Mouse (Mus musculus): ENCODE results near the gene Myh3. TPM values are rescaled to one million over a fixed set of nuclear protein-coding genes. Genes with fewer than 3 reads are reported as not detected.

The Myh3 gene
- polyA plus RNA-seq, 1 experiment: not detected

DNA sequence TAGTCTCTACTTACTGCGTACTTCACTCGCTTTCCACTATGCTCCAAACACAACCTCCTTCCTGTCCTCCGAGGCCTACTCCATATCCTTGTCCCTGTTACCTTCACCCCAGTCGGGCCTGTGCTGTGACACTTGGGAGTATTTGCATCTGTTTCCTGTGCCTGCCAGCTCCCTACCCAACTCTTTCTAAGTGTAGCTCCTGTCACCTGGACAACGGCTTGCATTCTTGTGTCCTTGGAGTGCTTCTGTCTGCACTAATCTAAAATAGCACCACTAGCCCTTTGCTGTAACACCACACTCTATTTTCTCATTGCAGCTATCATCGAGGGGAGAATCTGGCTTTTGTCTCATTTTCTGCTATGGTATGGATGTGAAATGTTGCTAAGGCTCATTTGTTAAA is 37.6 kb upstream of the Myh3 start:
- H3K27ac ChIP-seq (ENCODE audit: insufficient read depth, low read length): no peak overlapping the region
- DNase-seq (ENCODE audit: low read depth in 1 of 2, low spot score in 2 of 2): no peak
- 95% methylated on average over 6 of the region's 6 CpGs for WGBS
- H3K4me3 ChIP-seq (ENCODE audit: extremely low read depth, insufficient read depth, insufficient read length): no peak overlapping the region
- H3K4me1 ChIP-seq (ENCODE audit: control insufficient read depth, insufficient read depth, insufficient read length): no peaks in the 10 kb centered on the region
- no peaks in the 10 kb centered on the region for H3K27me3 ChIP-seq (ENCODE audit: control insufficient read depth, insufficient read depth, low read length)
- TF ChIP-seq CTCF (IDR thresholded peaks at IDR 0.05; ENCODE audit: extremely low read depth, insufficient read depth, insufficient read length, insufficient replicate concordance) (no peak), POLR2A (IDR thresholded peaks at IDR 0.05; ENCODE audit: low read depth, low read length) (no peak)
- peaks cover 13% of the 10 kb centered on the region for H3K36me3 ChIP-seq (ENCODE audit: control insufficient read depth, insufficient read depth, low read length)

DNA sequence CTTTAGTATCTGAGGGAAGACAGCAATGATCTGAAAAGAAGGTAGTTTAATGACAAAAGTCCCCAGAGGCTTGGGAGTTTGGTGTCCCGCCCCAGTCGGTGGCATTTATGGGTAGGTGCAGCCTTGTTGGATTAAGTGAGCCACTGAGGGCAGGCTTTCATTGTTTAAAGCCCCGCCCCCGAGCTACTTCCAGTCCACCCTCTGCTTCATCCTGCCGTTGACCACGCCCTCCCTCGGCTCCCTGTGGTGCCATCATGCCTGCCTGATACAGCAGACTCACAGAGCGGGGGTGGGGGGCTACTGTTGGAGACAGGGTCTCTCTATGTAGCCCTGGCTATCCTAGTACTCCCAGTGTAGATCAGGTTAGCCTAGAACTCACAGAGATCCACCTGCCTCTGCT is 35.1 kb upstream of the Myh3 start:
- TF ChIP-seq CTCF (IDR thresholded peaks at IDR 0.05; ENCODE audit: extremely low read depth, insufficient read depth, insufficient read length, insufficient replicate concordance) (no peak), POLR2A (IDR thresholded peaks at IDR 0.05; ENCODE audit: low read depth, low read length) (no peak)
- no peaks in the 10 kb centered on the region for H3K27me3 ChIP-seq (ENCODE audit: control insufficient read depth, insufficient read depth, low read length)
- H3K27ac ChIP-seq (ENCODE audit: insufficient read depth, low read length): no peak overlapping the region
- DNase-seq (ENCODE audit: low read depth in 1 of 2, low spot score in 2 of 2): no peak
- H3K36me3 ChIP-seq (ENCODE audit: control insufficient read depth, insufficient read depth, low read length): peaks cover 13% of the 10 kb centered on the region
- no peak overlapping the region for H3K4me3 ChIP-seq (ENCODE audit: extremely low read depth, insufficient read depth, insufficient read length)
- H3K4me1 ChIP-seq (ENCODE audit: control insufficient read depth, insufficient read depth, insufficient read length): no peaks in the 10 kb centered on the region
- WGBS: 75% methylated on average over 8 of the region's 8 CpGs

DNA sequence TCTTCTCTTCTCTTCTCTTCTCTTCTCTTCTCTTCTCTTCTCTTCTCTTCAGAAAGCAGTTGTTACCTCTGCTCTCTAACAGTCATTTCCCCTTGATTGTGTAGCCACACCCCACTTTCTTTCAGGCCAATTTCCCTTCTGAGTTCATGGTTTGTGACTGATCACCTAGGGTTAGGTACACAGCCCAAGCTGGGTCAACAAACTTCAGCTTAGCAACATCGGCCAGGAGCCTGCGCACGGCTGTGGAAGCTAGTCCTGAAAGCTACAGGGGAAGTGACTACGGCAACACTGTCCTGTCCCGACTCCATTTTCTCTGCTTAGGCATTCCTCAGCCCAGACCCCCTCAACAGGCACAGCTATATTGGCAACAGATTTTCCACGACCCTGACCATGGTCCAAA is 33.1 kb upstream of the Myh3 start:
- Histone ChIP-seq H3K27ac (ENCODE audit: insufficient read depth, low read length) (no peak overlapping the region), H3K4me3 (ENCODE audit: extremely low read depth, insufficient read depth, insufficient read length) (no peak overlapping the region), H3K4me1 (ENCODE audit: control insufficient read depth, insufficient read depth, insufficient read length) (no peaks in the 10 kb centered on the region), H3K36me3 (ENCODE audit: control insufficient read depth, insufficient read depth, low read length) (peaks cover 8% of the 10 kb centered on the region), H3K27me3 (ENCODE audit: control insufficient read depth, insufficient read depth, low read length) (no peaks in the 10 kb centered on the region)
- no peak for DNase-seq (ENCODE audit: low read depth in 1 of 2, low spot score in 2 of 2)
- TF ChIP-seq CTCF (IDR thresholded peaks at IDR 0.05; ENCODE audit: extremely low read depth, insufficient read depth, insufficient read length, insufficient replicate concordance) (no peak), POLR2A (IDR thresholded peaks at IDR 0.05; ENCODE audit: low read depth, low read length) (no peak)
- 93% methylated on average over 6 of the region's 6 CpGs for WGBS

DNA sequence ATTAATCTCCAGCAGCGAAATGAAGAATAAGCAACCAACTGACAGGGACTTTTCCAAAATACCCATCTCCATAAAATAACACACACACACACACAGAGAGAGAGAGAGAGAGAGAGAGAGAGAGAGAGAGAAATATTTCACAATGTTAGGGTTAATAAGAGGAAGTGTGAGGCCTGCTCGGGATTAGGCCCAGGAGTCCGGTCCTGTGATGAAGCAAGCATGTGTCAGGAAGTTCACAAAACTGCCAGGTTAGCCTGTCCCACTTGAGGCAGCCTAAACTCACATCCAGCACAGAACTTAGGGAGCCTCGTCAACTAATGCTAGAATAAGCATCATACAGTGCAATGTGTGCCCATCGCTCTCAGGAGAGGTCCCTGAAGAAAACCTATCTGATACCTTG is 30.9 kb upstream of the Myh3 start:
- TF ChIP-seq CTCF (IDR thresholded peaks at IDR 0.05; ENCODE audit: extremely low read depth, insufficient read depth, insufficient read length, insufficient replicate concordance): no peak
- no peak for TF ChIP-seq POLR2A (IDR thresholded peaks at IDR 0.05; ENCODE audit: low read depth, low read length)
- H3K36me3 ChIP-seq (ENCODE audit: control insufficient read depth, insufficient read depth, low read length): no peaks in the 10 kb centered on the region
- H3K27me3 ChIP-seq (ENCODE audit: control insufficient read depth, insufficient read depth, low read length): no peaks in the 10 kb centered on the region
- no peak for DNase-seq (ENCODE audit: low read depth in 1 of 2, low spot score in 2 of 2)
- H3K4me1 ChIP-seq (ENCODE audit: control insufficient read depth, insufficient read depth, insufficient read length): peaks cover 2% of the 10 kb centered on the region; the same call in 1 of the 2 replicates
- 75% methylated on average over 5 of the region's 5 CpGs for WGBS
- no peak overlapping the region for H3K27ac ChIP-seq (ENCODE audit: insufficient read depth, low read length)
- no peak overlapping the region for H3K4me3 ChIP-seq (ENCODE audit: extremely low read depth, insufficient read depth, insufficient read length)

DNA sequence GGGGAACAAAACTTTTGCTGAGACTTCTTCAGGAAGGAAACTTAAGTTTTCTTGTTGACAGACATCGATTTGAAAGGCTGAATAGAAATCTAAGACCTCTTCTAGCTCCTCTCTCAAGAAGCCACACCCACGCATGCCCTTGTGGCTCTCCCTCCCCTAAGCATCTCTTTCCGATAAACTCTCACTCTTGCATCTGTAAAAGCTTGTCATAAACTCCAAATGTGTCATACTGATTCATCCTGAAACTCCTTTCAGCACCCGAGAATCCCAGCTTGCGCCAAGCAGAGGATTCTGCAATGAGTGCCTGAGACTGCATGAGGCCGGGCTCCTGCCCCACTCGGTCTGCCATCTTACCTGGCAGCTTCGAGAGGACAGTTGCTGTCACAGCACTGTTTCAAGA is 29.6 kb upstream of the Myh3 start:
- Histone ChIP-seq H3K4me1 (ENCODE audit: control insufficient read depth, insufficient read depth, insufficient read length) (peaks cover 2% of the 10 kb centered on the region; the same call in 1 of the 2 replicates), H3K4me3 (ENCODE audit: extremely low read depth, insufficient read depth, insufficient read length) (no peak overlapping the region), H3K27ac (ENCODE audit: insufficient read depth, low read length) (no peak overlapping the region), H3K27me3 (ENCODE audit: control insufficient read depth, insufficient read depth, low read length) (no peaks in the 10 kb centered on the region), H3K36me3 (ENCODE audit: control insufficient read depth, insufficient read depth, low read length) (no peaks in the 10 kb centered on the region)
- 70% methylated on average over 8 of the region's 8 CpGs for WGBS
- TF ChIP-seq CTCF (IDR thresholded peaks at IDR 0.05; ENCODE audit: extremely low read depth, insufficient read depth, insufficient read length, insufficient replicate concordance): no peak
- TF ChIP-seq POLR2A (IDR thresholded peaks at IDR 0.05; ENCODE audit: low read depth, low read length): no peak
- no peak for DNase-seq (ENCODE audit: low read depth in 1 of 2, low spot score in 2 of 2)

DNA sequence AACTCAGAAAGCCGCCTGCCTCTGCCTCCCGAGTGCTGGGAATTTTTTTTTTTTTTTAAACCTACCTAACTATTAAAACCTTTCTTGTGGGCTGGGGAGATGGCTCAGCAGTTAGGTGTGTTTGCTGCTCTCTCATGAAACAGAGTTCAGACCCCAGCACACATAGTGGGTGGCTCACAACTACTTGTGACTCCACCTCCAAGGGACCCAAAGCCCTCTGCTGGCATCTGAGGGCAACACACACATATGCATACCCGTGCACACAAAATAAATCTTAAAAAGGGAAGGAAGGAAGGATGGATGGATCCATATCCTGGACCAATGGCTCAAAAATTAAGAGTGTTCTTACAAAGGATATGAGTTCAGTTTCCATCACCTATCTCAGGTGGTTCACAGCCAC is 28.8 kb upstream of the Myh3 start:
- no peak overlapping the region for H3K4me3 ChIP-seq (ENCODE audit: extremely low read depth, insufficient read depth, insufficient read length)
- no peak for DNase-seq (ENCODE audit: low read depth in 1 of 2, low spot score in 2 of 2)
- H3K27ac ChIP-seq (ENCODE audit: insufficient read depth, low read length): no peak overlapping the region
- no peaks in the 10 kb centered on the region for H3K36me3 ChIP-seq (ENCODE audit: control insufficient read depth, insufficient read depth, low read length)
- no peaks in the 10 kb centered on the region for H3K27me3 ChIP-seq (ENCODE audit: control insufficient read depth, insufficient read depth, low read length)
- WGBS: 84% methylated on average over 3 of the region's 3 CpGs
- TF ChIP-seq CTCF (IDR thresholded peaks at IDR 0.05; ENCODE audit: extremely low read depth, insufficient read depth, insufficient read length, insufficient replicate concordance): no peak
- no peak for TF ChIP-seq POLR2A (IDR thresholded peaks at IDR 0.05; ENCODE audit: low read depth, low read length)
- peaks cover 2% of the 10 kb centered on the region; the same call in 1 of the 2 replicates for H3K4me1 ChIP-seq (ENCODE audit: control insufficient read depth, insufficient read depth, insufficient read length)

DNA sequence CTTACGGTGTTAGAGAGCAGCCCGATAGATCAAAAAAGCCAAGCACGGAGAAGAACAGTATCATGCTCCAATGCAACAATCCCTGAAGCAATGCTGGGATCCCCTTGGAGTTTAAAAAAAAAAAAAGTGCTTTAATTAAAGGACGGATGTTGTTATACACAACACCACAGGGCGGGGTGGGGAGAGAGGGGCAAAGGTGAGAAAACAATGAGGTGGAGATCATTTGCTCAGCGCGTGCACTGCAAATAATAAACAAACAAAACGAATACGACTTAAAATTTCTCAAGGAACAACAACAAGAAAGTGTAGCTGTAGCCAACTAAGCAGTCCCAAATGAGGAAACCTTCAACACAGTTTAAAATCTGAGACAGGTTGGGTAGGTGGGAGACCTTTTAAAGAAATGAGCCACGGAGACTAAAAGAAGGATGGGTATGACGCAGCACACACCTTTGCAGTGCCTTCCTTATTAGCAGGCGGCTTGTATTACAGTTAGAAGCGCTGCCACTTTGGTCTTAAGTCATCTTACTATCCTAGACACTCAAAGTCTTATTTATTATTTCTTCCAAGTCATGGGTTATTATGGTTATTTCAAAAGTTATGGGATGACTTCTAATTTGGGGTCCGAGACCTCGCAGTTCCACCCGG is 26.3 kb upstream of the Myh3 start:
- Histone ChIP-seq H3K4me1 (ENCODE audit: control insufficient read depth, insufficient read depth, insufficient read length) (peaks cover 2% of the 10 kb centered on the region; the same call in 1 of the 2 replicates), H3K27ac (ENCODE audit: insufficient read depth, low read length) (peak overlapping the region; percentile 70), H3K36me3 (ENCODE audit: control insufficient read depth, insufficient read depth, low read length) (peaks cover 8% of the 10 kb centered on the region), H3K4me3 (ENCODE audit: extremely low read depth, insufficient read depth, insufficient read length) (peak overlapping the region; percentile 99), H3K27me3 (ENCODE audit: control insufficient read depth, insufficient read depth, low read length) (no peaks in the 10 kb centered on the region)
- no peak for TF ChIP-seq CTCF (IDR thresholded peaks at IDR 0.05; ENCODE audit: extremely low read depth, insufficient read depth, insufficient read length, insufficient replicate concordance)
- no peak for TF ChIP-seq POLR2A (IDR thresholded peaks at IDR 0.05; ENCODE audit: low read depth, low read length)
- WGBS: 15% methylated on average over 16 of the region's 16 CpGs
- DNase-seq (ENCODE audit: low read depth in 1 of 2, low spot score in 2 of 2): no peak

Data from spleen, adult 2 months (tissue).